Mouse (Mus musculus) forebrain, embryonic 12.5 days (tissue): ENCODE results near the gene Upk3a. TPM values are rescaled to one million over a fixed set of nuclear protein-coding genes. Genes with fewer than 3 reads are reported as not detected.

ENCODE experiments used
- polyA plus RNA-seq: library from polyadenylated mRNA; unstranded; fragments of >200 nt; fragmentation: Nextera tagmentation; extraction: Ambion mirVana; gene quantifications from 2 replicates; pipeline ENCODE4 v1.2.1, GENCODE M21; 2016

The Upk3a gene
- polyA plus RNA-seq, 1 experiment from 2014 or later = not detected

Other genes with a start within 250 kb of the Upk3a start
- 17.6 and 24.4 TPM in 2 replicates for gene Phf21b, start 161.1 kb upstream of the Upk3a start, polyA plus RNA-seq
- gene Gm29666, start 97.1 kb upstream of the Upk3a start, polyA plus RNA-seq = 0.85 and 1.2 TPM in 2 replicates
- gene Nup50, start 93.7 kb upstream of the Upk3a start, polyA plus RNA-seq = 64.0 and 72.5 TPM in 2 replicates
- 14.2 and 14.5 TPM in 2 replicates for gene 5031439G07Rik, start 28.6 kb upstream of the Upk3a start, polyA plus RNA-seq
- 22.1 and 23.6 TPM in 2 replicates for gene Fam118a, start 11.8 kb downstream of the Upk3a start, polyA plus RNA-seq
- gene Smc1b, start 114.8 kb downstream of the Upk3a start, polyA plus RNA-seq = 0.17 and 0.24 TPM in 2 replicates
- gene Ribc2, start 114.9 kb downstream of the Upk3a start, polyA plus RNA-seq = 0.46 and 0.96 TPM in 2 replicates
- 101 and 112 TPM in 2 replicates for gene Fbln1, start 188.8 kb downstream of the Upk3a start, polyA plus RNA-seq